Mouse (Mus musculus) testis, postnatal 10 days (tissue): Measurements from ENCODE around the gene Tmem164.

Source experiments
- DNase-seq: peaks from one replicate; pipeline ENCODE4 v3.0.0; 2021; ENCODE audit warnings: low spot score

Tmem164 gene

GRCm38 (mm10) chrX:142750775-142751174, 69.6 kb downstream of the Tmem164 start:
- DNase-seq = no peak

GRCm38 (mm10) chrX:142755542-142755941, 74.3 kb downstream of the Tmem164 start:
- no peak for DNase-seq

GRCm38 (mm10) chrX:142760415-142760814, 79.2 kb downstream of the Tmem164 start:
- DNase-seq = no peak

- no peak for DNase-seq
Measured at GRCm38 (mm10) chrX:142763337-142763736, 82.1 kb downstream of the Tmem164 start.

GRCm38 (mm10) chrX:142769698-142770097, 88.5 kb downstream of the Tmem164 start:
- no peak for DNase-seq

- DNase-seq = no peak
Measured at GRCm38 (mm10) chrX:142773658-142774057, 92.5 kb downstream of the Tmem164 start.

- DNase-seq = no peak
Measured at GRCm38 (mm10) chrX:142776131-142776530, 94.9 kb downstream of the Tmem164 start.

GRCm38 (mm10) chrX:142778638-142779037, 97.4 kb downstream of the Tmem164 start:
- no peak for DNase-seq

GRCm38 (mm10) chrX:142786160-142787052, 105.2 kb downstream of the Tmem164 start:
- DNase-seq = no peak

- DNase-seq = no peak
Measured at GRCm38 (mm10) chrX:142792185-142792584, 111.0 kb downstream of the Tmem164 start.

- DNase-seq = no peak
Measured at GRCm38 (mm10) chrX:142794069-142794610, 112.9 kb downstream of the Tmem164 start.

GRCm38 (mm10) chrX:142804596-142804995, 123.4 kb downstream of the Tmem164 start:
- DNase-seq = no peak

GRCm38 (mm10) chrX:142806126-142806525, 124.9 kb downstream of the Tmem164 start:
- no peak for DNase-seq

GRCm38 (mm10) chrX:142806620-142807061, 125.4 kb downstream of the Tmem164 start:
- DNase-seq = no peak

- DNase-seq = peak; percentile 56
Measured at GRCm38 (mm10) chrX:142808411-142808810, 127.2 kb downstream of the Tmem164 start.

- peak; percentile 69 for DNase-seq
Measured at GRCm38 (mm10) chrX:142813146-142813545, 131.9 kb downstream of the Tmem164 start.

GRCm38 (mm10) chrX:142818057-142818682, 137.0 kb downstream of the Tmem164 start:
- DNase-seq = peak; percentile 57

GRCm38 (mm10) chrX:142821239-142821638, 140.0 kb downstream of the Tmem164 start:
- DNase-seq = no peak

GRCm38 (mm10) chrX:142821846-142822245, 140.6 kb downstream of the Tmem164 start:
- DNase-seq = no peak

GRCm38 (mm10) chrX:142825309-142825708, 144.1 kb downstream of the Tmem164 start:
- no peak for DNase-seq

GRCm38 (mm10) chrX:142827644-142828043, 146.4 kb downstream of the Tmem164 start:
- DNase-seq = no peak

GRCm38 (mm10) chrX:142828184-142828908, 147.1 kb downstream of the Tmem164 start:
- DNase-seq = no peak
